Mouse (Mus musculus) stomach, postnatal 0 days (tissue): ENCODE results near the gene Slc41a2.

Experiments
- CTCF ChIP-seq: IDR thresholded peaks from 2 replicates; pipeline ENCODE4 v1.5.1; 2016; ENCODE audit warnings: antibody characterized with exemption, low read depth, mild to moderate bottlenecking, moderate library complexity
- EP300 ChIP-seq: optimal IDR thresholded peaks from 2 replicates; pipeline ENCODE3; 2016; ENCODE audit warnings: antibody characterized with exemption

DNA sequence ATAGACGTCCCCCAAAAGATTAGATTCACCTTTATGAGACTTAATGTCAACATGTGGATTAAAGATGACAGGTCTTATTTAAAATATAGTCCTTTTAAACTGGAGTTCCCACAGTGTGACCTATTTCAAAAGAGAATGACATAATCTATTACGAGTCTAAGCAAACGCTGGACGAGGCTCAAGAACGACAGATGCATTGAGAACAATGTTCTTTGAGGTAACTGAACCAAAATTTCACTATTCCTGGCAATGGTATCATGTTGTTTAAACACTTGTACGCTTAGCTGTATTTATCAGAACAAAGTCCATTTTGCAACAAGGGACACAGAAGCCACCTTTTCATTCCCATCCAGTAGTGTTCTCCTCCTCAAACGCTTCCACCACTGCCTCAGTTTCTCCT lies 27.3 kb downstream of the Slc41a2 start:
- TF ChIP-seq CTCF = no peak
- TF ChIP-seq EP300 = no peak
